Mouse (Mus musculus): ENCODE data around the gene Paxbp1.

The Paxbp1 gene

GRCm38 (mm10) chr16:90996327-90997243 lies 47.8 kb downstream of the Paxbp1 start:
- no peak for DNase-seq

DNA sequence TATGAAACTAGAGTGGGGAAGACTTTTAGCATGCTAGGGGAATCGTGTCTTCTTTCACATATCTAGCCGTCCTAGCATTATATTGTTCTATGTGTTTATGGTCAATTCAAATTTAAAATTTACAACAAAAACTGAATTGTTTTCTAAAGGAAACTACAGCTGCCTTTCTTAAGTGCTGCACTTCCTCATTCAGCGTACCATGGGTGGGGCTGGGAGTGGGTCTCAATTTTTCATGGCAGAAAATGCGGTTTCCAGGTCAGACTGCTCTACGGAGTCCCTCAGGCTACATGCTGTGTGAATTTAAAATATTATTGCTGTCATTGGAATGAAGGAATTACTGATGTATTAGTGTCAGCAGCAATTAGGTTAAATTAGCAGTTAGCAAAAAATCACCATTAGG lies 48.8 kb downstream of the Paxbp1 start:
- DNase-seq, result no peak

- no peak for DNase-seq
Observed at GRCm38 (mm10) chr16:90995023-90995422, 49.3 kb downstream of the Paxbp1 start.

DNA sequence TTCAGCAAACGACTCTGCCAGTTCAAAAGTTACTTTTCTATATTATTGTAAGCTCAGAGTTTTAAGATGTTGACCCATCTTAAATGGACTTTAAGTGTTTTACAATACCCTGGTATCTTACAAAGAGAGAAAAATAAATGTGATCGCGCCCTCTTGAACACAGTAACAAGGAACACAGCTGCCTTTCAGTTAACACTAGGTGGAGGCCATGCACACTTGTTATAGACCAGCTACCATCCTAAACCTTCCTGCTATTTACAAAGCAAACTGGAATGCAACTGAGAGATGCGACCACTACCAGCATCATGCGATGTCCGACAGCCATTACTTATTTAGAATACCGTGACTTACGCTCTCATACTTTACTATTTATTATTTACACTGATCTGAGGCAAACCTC lies 55.2 kb downstream of the Paxbp1 start:
- DNase-seq, result no peak

DNA sequence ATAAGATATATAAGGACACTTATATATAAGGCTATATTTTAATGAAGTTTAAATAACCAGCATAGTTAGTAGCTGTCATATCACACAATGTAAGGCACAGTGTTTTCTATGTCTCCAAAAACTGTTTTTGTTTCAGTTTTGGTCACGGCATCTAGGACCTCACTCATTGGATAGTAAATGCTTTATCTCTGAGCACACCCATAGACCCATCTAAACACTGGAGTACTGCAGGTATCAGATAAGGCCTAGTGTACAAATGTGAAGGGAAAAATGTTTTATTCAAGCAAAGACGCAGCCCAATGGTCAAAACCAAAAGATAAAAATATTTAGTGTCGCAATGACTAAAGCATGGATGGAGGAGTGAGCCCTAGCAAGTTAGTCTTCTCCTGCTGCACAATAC lies 55.7 kb downstream of the Paxbp1 start:
- DNase-seq, result no peak

GRCm38 (mm10) chr16:90988039-90988438 lies 56.3 kb downstream of the Paxbp1 start:
- no peak for DNase-seq

DNA sequence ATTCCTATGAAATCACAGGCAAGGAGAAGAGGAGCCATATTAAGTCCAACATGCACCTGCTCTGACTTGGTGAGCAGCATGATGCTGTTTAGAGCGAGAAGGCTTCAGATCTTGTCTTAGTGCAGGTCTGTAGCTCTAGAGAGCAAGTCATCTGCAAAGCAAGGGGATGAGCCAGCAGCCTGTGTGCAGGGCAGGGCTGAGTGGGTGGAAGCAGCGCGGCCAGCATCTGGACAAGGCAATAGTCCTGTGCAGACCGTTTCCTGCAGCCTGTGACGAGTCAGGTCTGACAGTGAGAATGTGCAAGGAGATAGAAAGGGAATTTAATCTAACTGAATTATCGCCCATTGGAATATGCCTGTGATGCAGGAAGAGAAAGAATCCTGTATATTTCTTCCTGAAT lies 73.3 kb downstream of the Paxbp1 start:
- DNase-seq, result no peak

DNA sequence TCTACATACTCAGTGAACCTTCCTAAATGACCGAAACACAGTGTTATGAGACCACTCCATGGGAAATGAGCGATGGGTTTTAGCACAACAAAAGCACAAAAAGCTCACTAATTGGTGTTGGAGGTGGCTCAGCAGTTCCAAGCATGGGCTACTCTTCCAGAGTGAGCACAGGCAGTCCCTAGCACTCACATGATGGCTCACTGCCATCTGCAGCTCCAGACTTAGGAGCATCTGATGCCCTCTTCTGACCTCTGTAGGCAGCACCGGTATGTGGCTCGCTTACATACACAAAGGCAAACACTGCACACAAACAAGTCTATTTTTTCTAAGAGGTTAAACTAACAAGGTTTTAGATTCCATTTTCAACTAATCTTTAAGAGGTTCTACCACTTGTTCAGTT lies 78.1 kb downstream of the Paxbp1 start:
- DNase-seq, result no peak

DNA sequence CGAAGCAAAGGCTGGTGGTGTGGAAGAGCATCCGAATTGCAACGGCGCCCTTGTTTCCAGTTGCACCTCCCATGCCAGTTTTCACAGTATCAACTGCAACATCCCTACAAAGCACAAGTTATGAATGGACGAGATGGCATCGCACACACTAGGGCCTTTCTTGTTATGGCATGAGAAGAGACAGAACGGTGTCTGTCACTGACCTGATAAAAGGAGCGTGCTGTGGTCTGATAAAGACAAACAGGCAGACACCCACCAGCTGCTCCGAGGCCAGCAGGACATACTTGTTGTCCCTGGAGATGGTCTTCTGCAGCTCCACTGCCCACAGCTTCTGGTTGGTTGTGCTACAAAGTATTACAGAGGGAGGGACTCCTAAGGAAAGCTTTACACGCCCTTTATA lies 80.0 kb downstream of the Paxbp1 start:
- DNase-seq, result no peak
